Mouse (Mus musculus): ENCODE data around the gene Nupr1l.

Nupr1l gene

DNA sequence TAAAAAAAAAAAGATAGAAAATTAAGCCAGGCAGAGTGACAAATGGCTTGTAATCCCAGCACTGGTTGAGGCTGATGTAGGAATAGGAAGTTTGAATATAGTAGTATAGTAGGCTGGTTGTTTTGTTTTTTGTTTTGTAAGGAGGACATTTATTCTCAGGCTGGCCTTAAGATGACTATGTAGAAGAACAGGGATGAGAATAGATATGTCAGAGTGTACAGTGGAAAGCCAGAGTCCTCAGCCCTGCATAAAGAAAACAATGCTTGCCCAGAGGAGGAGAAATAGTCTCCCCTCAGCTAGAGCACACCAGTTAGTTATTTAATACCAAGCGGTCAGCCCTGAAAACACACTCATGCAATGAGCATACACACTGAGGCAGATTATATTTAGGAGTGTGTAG is 9.9 kb upstream of the Nupr1l start, which contains the start of gene Phkg1:
Gene Phkg1 (minus strand): TSS at position 101 of the 400 bp plus-strand sequence.
- no peak for TF ChIP-seq GATA4 (IDR thresholded peaks at IDR 0.05; ENCODE audit: insufficient replicate concordance, low read length)

DNA sequence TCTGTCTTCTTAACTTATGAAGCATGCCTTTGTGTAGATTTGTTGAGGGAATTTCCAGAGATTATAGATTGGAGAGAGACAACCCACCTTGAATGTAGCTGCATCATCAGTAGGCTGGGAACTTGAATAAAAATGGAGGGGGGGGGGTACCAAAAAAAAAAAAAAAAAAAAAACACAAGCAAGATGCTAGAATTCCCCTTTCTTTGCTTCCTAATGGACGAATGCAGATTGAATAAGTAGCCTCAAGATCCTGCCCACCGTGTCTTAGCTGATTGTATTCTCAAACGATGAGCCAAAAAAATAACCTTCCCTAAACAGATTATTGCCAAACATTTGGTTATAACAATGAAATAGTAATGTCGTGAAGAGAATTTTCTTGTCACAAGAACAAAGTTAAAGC is 565 bp upstream of the Nupr1l start:
- TF ChIP-seq GATA4 (IDR thresholded peaks at IDR 0.05; ENCODE audit: insufficient replicate concordance, low read length) = no peak

DNA sequence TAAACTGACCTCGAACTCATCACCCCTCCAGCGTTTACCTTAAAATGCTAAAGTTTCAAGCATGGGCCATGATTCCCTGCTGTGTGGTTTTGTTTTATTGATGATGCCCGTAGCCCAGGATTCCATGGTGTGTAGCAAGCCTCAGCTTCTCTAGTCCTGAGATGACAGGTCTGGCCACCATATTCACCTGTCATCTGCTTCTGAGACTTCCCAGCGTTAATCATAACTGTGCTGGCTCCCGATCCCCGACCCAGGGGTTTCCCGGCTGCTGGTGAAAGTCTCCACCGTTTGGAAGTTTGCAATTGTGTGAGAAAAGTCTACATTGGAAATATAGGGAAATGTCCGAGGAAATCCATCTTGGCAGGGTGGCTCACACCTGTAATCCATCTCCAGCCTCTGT is 807 bp downstream of the Nupr1l start:
- no peak for TF ChIP-seq GATA4 (IDR thresholded peaks at IDR 0.05; ENCODE audit: insufficient replicate concordance, low read length)

DNA sequence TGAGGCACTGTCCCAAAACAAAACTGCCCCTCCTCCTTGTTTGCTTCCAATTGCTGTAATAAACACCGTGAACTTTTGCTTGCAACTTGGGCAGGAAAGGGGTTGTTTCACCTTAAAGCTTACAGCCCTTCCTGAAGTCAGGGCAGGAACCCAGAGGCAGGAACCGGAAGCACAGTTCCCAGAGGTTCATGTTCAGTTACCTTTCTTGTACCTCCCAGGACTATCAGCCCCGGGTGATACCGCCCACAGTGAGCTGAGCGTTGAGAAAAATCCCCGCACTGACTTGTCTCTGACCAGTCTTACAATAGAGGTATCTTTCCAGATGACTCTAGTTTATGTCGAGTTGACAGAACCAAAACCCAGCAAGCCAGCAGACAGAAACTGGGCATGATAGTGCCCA is 1.3 kb downstream of the Nupr1l start:
- TF ChIP-seq GATA4 (IDR thresholded peaks at IDR 0.05; ENCODE audit: insufficient replicate concordance, low read length) = no peak

DNA sequence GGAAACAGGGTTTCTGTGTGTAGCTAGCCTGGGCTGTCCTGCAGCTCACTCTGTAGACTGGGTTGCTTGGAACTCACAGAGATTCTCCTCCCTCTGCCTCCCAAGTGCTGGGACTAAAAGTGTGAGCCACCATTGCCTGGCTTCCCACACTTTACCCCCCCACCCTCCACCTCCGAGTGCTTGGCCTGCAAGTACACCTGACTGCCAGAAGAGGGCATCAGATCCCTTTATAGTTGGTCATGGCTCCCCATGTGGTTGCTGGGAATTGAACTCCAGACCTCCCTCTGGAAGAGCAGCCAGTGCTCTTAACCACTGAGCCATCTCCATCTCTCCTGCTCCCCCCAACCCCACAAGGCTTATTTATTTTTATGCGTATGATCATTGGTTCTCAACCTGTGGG is 5.7 kb downstream of the Nupr1l start:
- TF ChIP-seq GATA4 (IDR thresholded peaks at IDR 0.05; ENCODE audit: insufficient replicate concordance, low read length) = no peak

DNA sequence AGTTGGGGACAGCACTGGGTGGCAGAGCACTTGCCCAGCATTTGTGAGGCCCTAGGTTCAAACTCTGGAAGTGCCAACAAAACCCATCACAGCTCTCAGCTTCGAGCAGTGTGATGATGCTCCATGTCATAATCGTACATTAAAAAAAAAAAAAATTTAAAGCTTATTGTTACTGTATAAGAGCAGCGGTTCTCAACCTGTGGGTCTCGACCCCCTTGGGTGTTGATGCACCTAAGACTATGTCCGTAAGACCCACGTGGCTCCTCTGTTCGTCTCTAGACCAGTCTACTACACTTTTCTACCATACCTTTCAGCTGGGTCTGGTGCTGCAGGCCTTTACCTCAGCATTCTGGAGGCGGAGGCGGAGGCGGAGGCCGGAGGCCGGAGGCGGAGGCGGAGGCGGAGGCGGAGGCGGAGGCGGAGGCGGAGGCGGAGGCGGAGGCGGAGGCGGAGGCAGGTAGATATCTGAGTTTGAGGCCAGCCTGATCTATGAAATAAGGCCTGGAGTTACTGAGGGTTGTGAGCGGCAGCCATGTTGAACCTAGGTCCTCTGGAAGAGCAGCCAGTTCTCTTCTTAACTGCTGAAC is 9.8 kb downstream of the Nupr1l start:
- no peak for TF ChIP-seq GATA4 (IDR thresholded peaks at IDR 0.05; ENCODE audit: insufficient replicate concordance, low read length)

DNA sequence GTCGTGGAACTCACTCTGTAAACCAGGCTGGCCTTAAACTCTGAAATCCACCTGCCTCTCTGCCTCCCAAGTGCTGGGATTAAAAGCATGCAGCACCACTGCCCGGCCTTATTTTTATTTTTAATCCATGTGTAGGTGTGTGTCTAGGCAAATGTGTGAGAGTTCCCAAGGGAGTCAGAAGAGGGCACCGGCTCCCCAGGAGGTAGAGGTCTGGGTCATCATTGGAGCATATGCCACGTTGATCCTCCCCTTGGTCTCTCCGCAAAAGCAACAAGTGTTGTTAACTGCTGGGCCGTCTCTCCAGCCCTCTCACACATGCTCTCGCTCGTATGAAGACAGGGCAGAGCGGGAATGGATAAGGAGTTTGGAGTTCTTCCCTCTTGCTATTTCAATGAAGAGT is 10.4 kb downstream of the Nupr1l start:
- TF ChIP-seq GATA4 (IDR thresholded peaks at IDR 0.05; ENCODE audit: insufficient replicate concordance, low read length) = no peak

DNA sequence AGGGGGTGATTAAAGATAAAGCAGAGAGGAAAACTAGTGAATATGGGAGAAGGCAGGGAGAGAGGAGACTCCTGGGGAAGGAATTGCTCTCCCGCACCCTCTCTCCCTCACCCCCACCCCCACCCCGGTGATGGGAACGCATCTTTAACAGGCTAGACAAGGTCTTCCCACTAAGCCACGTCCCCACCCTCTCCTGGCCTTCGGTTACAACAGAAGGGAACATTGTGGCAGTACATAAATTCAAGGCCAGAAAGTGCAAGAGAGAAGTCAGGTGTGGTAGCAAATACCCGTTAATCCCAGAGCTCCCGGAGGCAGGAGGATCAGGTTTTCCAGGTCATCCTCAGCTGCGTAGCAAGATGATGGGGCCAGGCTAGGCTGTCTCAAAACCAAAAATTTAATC is 11.0 kb downstream of the Nupr1l start:
- no peak for TF ChIP-seq GATA4 (IDR thresholded peaks at IDR 0.05; ENCODE audit: insufficient replicate concordance, low read length)

DNA sequence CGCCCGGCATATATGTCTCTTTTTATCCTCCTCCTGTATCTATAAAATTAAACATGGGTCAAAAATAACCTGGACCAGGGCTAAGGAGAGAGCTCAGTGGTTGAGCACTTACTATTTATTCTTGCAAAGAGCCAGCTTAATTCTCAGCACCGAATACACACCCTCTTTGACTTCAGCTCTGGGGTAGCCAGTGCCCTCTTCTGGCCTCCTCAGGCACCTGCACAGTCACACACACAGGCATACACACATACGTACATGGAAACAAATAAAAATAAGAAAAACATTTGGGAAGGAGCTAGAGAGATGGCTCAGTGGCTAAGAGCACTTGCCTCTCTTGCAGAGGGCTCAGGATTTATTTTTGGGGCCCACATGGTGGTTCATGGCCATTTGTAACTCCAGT is 13.6 kb downstream of the Nupr1l start:
- TF ChIP-seq GATA4 (IDR thresholded peaks at IDR 0.05; ENCODE audit: insufficient replicate concordance, low read length) = no peak

DNA sequence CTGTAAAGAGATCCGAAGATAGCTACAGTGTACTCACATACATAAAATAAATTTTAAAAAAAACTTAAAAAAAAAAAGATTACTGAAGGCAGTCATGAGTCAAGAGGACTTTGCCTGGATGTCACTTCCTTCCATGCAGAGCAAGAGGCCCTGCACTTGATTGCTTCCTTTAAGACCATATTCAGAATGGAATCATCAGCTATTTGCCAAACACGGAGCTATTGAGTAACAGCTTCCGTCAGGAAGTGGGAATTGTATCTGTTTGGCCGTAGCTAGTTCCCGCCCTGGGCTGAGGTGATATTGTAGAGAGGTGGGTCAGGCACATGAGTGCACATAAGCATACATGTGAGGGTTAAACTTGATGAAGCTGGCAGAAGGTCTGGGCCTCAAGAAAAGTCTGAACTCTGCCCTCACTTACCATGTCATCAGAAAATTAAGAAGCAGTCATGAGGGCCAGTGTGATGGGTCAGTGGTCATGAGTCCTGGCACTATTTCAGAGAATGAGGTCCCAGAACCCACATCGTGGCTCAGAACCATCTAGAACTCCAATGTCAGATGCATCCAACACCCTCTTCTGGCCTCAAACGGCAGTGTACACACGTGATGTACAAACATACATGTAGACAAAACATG is 16.6 kb downstream of the Nupr1l start:
- TF ChIP-seq GATA4 (IDR thresholded peaks at IDR 0.05; ENCODE audit: insufficient replicate concordance, low read length) = no peak

DNA sequence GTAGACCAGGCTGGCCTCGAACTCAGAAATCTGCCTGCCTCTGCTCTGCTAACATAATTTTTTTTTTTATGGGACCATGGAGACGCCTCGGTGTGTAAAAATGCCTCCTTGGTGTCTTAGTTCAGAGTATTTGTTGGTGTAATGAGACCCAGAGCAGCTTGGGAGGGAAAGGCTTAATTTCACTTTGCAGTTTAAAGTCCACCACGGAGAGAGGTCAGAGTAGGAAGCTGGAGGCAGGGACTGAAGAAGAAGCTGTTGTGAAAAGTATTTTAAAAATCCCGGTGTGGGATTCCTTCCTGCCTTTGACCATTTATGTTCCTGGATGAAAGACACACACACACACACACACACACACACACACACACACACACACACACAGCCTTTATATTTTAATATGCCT is 17.6 kb downstream of the Nupr1l start:
- no peak for TF ChIP-seq GATA4 (IDR thresholded peaks at IDR 0.05; ENCODE audit: insufficient replicate concordance, low read length)

DNA sequence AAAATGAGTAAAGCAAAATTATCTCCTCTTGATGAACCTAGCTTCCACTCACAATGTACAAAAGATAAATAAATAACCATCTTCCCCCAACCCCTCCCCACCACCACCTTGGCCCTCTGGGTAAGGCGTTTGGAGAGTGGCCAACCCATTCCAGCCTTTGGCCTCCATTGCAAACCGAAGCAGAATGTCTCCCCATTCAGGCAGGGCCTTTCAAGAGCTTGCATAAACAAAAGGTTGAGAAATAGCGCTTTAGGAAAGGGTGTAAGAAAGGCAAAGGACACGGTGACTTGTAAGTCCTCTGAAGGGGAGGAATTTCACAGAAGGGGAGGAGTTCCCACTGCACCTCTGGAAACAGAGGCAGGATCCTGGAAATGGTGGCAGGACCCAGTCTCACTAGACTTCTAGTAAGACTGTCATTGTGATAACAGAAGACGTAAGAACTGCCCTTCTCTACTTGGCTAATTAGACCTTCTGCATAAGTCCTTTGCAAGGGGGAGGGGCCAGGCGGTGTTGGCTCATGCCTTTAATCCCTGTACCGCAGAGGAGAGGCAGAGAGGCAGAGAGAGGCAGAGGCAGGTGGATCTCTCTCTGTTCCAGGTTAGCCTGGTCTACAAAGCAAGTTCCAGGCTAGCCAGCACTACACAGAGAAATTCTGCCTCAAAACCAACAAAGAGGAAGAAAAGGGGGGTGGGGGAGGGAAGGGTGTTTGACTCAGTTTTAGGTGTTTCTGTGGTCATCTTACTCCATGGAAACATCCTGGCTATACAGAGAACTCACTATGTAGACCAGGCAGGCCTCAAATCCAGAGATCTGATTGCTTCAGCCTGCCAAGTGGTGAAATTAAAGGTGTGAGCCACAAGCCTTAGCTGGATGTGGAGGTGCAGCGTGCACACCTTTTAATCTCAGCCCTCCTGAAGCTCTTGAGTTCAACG is 21.9 kb downstream of the Nupr1l start:
- TF ChIP-seq GATA4 (IDR thresholded peaks at IDR 0.05; ENCODE audit: insufficient replicate concordance, low read length) = no peak

DNA sequence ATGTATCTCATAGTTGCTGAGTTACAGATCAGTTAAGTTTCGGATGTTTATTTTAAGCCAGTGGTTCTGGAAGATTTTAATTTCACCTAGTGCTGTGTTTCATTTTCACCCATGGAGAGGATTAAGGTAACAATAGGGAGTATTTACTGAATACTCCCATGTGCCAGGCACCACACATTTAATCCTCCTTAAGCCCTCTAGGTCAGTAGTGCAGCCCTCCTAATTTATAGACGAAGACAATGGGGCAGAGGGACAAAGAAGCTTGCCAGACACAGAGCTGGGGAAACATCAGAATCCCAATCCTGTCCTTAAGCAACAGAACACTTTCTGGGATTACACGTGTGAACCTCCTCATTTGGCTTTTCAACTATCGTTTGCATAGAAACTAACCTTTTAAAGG is 28.6 kb downstream of the Nupr1l start:
- TF ChIP-seq GATA4 (IDR thresholded peaks at IDR 0.05; ENCODE audit: insufficient replicate concordance, low read length) = no peak

DNA sequence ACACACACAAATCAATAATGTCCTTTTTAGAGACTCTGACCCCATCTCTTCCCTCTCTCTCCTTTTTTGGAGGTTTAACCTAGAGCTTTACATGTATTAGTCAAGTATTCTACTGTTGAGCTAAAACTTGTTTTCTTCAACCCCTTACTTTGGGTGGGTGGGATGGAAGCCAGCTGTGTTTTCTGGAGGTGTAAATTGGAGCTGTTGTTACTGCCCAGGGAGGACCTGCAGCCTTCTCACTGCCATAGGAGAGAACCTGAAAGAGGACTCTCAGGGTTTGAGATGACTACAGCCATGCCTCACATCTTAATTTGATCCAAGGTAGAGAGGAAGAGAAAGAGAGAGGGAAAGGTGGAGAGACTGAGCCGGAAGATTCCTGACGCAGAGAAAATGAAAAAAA is 31.9 kb downstream of the Nupr1l start:
- TF ChIP-seq GATA4 (IDR thresholded peaks at IDR 0.05; ENCODE audit: insufficient replicate concordance, low read length) = no peak

DNA sequence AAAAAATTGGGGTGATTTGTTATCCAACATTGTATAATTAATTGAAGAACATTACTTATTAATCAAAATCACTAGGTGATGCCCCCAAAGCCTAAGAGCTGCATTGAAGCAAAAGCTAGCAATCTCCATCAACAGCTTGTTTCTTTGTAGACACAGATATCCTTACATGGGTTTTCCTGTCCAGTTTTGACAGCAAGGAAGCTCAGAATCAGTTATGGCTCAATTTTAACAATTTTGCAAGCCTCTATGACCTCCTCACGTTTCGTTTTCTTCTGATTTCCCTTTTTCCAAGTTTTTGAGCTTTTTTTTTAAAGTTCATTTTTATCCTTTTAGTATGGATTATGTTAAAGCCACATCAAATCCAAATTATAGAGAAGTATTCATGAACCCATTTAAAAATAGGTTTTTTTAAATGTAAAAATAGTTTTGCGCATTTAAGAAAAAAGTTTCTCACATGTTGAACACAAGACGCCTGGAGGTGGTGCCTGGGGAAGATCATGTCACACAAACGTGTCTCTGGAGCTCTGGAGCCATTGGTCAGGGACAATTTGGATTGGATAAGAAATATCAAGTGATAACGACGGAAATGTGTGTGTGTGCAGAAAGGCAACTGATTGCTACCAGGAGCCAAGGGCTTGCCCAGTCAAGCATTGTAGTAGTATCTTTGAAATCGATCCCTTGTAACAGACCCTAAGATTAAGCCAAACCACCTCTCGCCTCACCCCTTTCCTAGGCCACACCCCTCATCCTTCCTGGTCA is 32.6 kb downstream of the Nupr1l start:
- TF ChIP-seq GATA4 (IDR thresholded peaks at IDR 0.05; ENCODE audit: insufficient replicate concordance, low read length) = peak; percentile 52; the same call in 1 of the 2 replicates
